Mouse (Mus musculus) embryonic facial prominence, embryonic 12.5 days (tissue): ENCODE data around the gene Fbn1. TPM values are rescaled to one million over a fixed set of nuclear protein-coding genes. Genes with fewer than 3 reads are reported as not detected.

Source experiments
- ATAC-seq: fragments of 200-750 bp; cut with Nextera tagmentation; 2 replicates; pipeline ENCODE4 v1.8.0; 2017; ENCODE audit not compliant: insufficient number of reproducible peaks, insufficient read depth, low FRiP score, low TSS enrichment
- H3K27ac ChIP-seq: fragments of 300-500 bp; sonication (generic); 2 replicates; pipeline ENCODE4 v1.5.1; 2016; ENCODE audit warnings: mild to moderate bottlenecking
- H3K27me3 ChIP-seq: fragments of 300-500 bp; sonication (generic); 2 replicates; pipeline ENCODE4 v1.6.1; 2016; ENCODE audit warnings: mild to moderate bottlenecking, moderate library complexity
- H3K36me3 ChIP-seq: fragments of 300-500 bp; sonication (generic); 2 replicates; pipeline ENCODE4 v1.6.1; 2016; ENCODE audit warnings: mild to moderate bottlenecking
- H3K4me1 ChIP-seq: fragments of 300-500 bp; sonication (generic); 2 replicates; pipeline ENCODE4 v1.6.1; 2016
- H3K4me2 ChIP-seq: fragments of 300-500 bp; sonication (generic); replicated peaks from 2 replicates; pipeline ENCODE4 v1.6.1; 2016; ENCODE audit warnings: mild to moderate bottlenecking, moderate library complexity
- H3K4me3 ChIP-seq: fragments of 300-500 bp; sonication (generic); 2 replicates; pipeline ENCODE4 v1.5.1; 2016; ENCODE audit warnings: mild to moderate bottlenecking
- H3K9ac ChIP-seq: fragments of 300-500 bp; sonication (generic); 2 replicates; pipeline ENCODE4 v1.6.1; 2016; ENCODE audit warnings: mild to moderate bottlenecking, moderate library complexity
- H3K9me3 ChIP-seq: fragments of 300-500 bp; sonication (generic); 2 replicates; pipeline ENCODE4 v1.6.1; 2016; ENCODE audit warnings: mild to moderate bottlenecking, moderate library complexity
- WGBS: fragments of 180-500 bp; shearing (Covaris S2); methylation state at CpG from one replicate; pipeline ENCODE4 v1.1.7; 2016; 5-methylcytosine and 5-hydroxymethylcytosine counted together
- polyA plus RNA-seq: library from polyadenylated mRNA; unstranded; fragments of >200 nt; fragmentation: Nextera tagmentation; extraction: Ambion mirVana; gene quantifications from 2 replicates; pipeline ENCODE4 v1.2.1, GENCODE M21; 2016

Fbn1 gene
- polyA plus RNA-seq, 1 experiment from 2014 or later = 27.1 TPM

- H3K4me2 ChIP-seq = no peak overlapping the region
- no peaks in the 10 kb centered on the region for H3K4me1 ChIP-seq
- no peaks in the 10 kb centered on the region for H3K9me3 ChIP-seq
- WGBS = 88% methylated on average over 5 of the region's 5 CpGs
- ATAC-seq = no peak
- H3K27ac ChIP-seq = no peak overlapping the region
- H3K36me3 ChIP-seq = peaks cover 36% of the 10 kb centered on the region
- H3K4me3 ChIP-seq = no peak overlapping the region
- no peaks in the 10 kb centered on the region for H3K27me3 ChIP-seq
- H3K9ac ChIP-seq = no peak overlapping the region
Measured at GRCm38 (mm10) chr2:125356068-125356467, 151.7 kb downstream of the Fbn1 start.

- Histone ChIP-seq H3K4me1 (no peaks in the 10 kb centered on the region), H3K27me3 (no peaks in the 10 kb centered on the region), H3K36me3 (peaks cover 39% of the 10 kb centered on the region), H3K4me2 (no peak overlapping the region), H3K9me3 (no peaks in the 10 kb centered on the region), H3K27ac (no peak overlapping the region), H3K9ac (no peak overlapping the region), H3K4me3 (no peak overlapping the region)
- no peak for ATAC-seq
- 57% methylated on average over 11 of the region's 11 CpGs for WGBS
Measured at GRCm38 (mm10) chr2:125355216-125355971, 152.4 kb downstream of the Fbn1 start.

- ATAC-seq = no peak
- H3K9ac ChIP-seq = no peak overlapping the region
- H3K4me2 ChIP-seq = no peak overlapping the region
- no peaks in the 10 kb centered on the region for H3K9me3 ChIP-seq
- no peak overlapping the region for H3K27ac ChIP-seq
- H3K27me3 ChIP-seq = no peaks in the 10 kb centered on the region
- peaks cover 42% of the 10 kb centered on the region for H3K36me3 ChIP-seq
- H3K4me1 ChIP-seq = no peaks in the 10 kb centered on the region
- no peak overlapping the region for H3K4me3 ChIP-seq
- WGBS = 83% methylated on average over 11 of the region's 11 CpGs
Measured at GRCm38 (mm10) chr2:125354587-125354986, 153.2 kb downstream of the Fbn1 start.

GRCm38 (mm10) chr2:125349144-125349543, 158.6 kb downstream of the Fbn1 start:
- Histone ChIP-seq H3K36me3 (peaks cover 51% of the 10 kb centered on the region), H3K4me2 (no peak overlapping the region), H3K4me3 (no peak overlapping the region), H3K9me3 (no peaks in the 10 kb centered on the region), H3K27ac (no peak overlapping the region), H3K4me1 (no peaks in the 10 kb centered on the region), H3K9ac (no peak overlapping the region), H3K27me3 (no peaks in the 10 kb centered on the region)
- no peak for ATAC-seq
- WGBS = 88% methylated on average over 5 of the region's 5 CpGs

- WGBS = 90% methylated on average over 21 of the region's 21 CpGs
- ATAC-seq = no peak
- Histone ChIP-seq H3K9me3 (no peaks in the 10 kb centered on the region), H3K4me2 (no peak overlapping the region), H3K36me3 (peaks cover 74% of the 10 kb centered on the region), H3K9ac (no peak overlapping the region), H3K4me3 (no peak overlapping the region), H3K27ac (no peak overlapping the region), H3K4me1 (no peaks in the 10 kb centered on the region), H3K27me3 (no peaks in the 10 kb centered on the region)
Measured at GRCm38 (mm10) chr2:125342181-125342950, 165.4 kb downstream of the Fbn1 start.

- ATAC-seq = no peak
- Histone ChIP-seq H3K27me3 (no peaks in the 10 kb centered on the region), H3K27ac (no peak overlapping the region), H3K36me3 (peaks cover 86% of the 10 kb centered on the region), H3K9me3 (no peaks in the 10 kb centered on the region), H3K4me2 (no peak overlapping the region), H3K9ac (no peak overlapping the region), H3K4me3 (no peak overlapping the region), H3K4me1 (no peaks in the 10 kb centered on the region)
- WGBS = 89% methylated on average over 5 of the region's 5 CpGs
Measured at GRCm38 (mm10) chr2:125340381-125340780, 167.4 kb downstream of the Fbn1 start.

- Histone ChIP-seq H3K36me3 (peaks cover 65% of the 10 kb centered on the region), H3K9ac (no peak overlapping the region), H3K9me3 (no peaks in the 10 kb centered on the region), H3K4me3 (no peak overlapping the region), H3K4me1 (no peaks in the 10 kb centered on the region), H3K27ac (no peak overlapping the region), H3K4me2 (no peak overlapping the region), H3K27me3 (no peaks in the 10 kb centered on the region)
- no peak for ATAC-seq
- WGBS = 91% methylated on average over 3 of the region's 3 CpGs
Measured at GRCm38 (mm10) chr2:125337239-125337638, 170.6 kb downstream of the Fbn1 start.

- Histone ChIP-seq H3K27ac (no peak overlapping the region), H3K9me3 (no peaks in the 10 kb centered on the region), H3K27me3 (no peaks in the 10 kb centered on the region), H3K36me3 (peaks cover 53% of the 10 kb centered on the region), H3K9ac (no peak overlapping the region), H3K4me2 (no peak overlapping the region), H3K4me1 (no peaks in the 10 kb centered on the region), H3K4me3 (no peak overlapping the region)
- ATAC-seq = no peak
- WGBS = 94% methylated on average over 11 of the region's 11 CpGs
Measured at GRCm38 (mm10) chr2:125335206-125335605, 172.6 kb downstream of the Fbn1 start.

- Histone ChIP-seq H3K9ac (no peak overlapping the region), H3K27ac (no peak overlapping the region), H3K36me3 (peaks cover 49% of the 10 kb centered on the region), H3K27me3 (no peaks in the 10 kb centered on the region), H3K4me2 (no peak overlapping the region), H3K4me3 (no peak overlapping the region), H3K9me3 (no peaks in the 10 kb centered on the region), H3K4me1 (no peaks in the 10 kb centered on the region)
- no peak for ATAC-seq
- WGBS = 81% methylated on average over 4 of the region's 4 CpGs
Measured at GRCm38 (mm10) chr2:125334163-125334562, 173.6 kb downstream of the Fbn1 start.

- H3K9ac ChIP-seq = no peak overlapping the region
- no peaks in the 10 kb centered on the region for H3K9me3 ChIP-seq
- no peaks in the 10 kb centered on the region for H3K4me1 ChIP-seq
- no peaks in the 10 kb centered on the region for H3K27me3 ChIP-seq
- 89% methylated on average over 7 of the region's 7 CpGs for WGBS
- H3K4me2 ChIP-seq = no peak overlapping the region
- no peak overlapping the region for H3K27ac ChIP-seq
- no peak for ATAC-seq
- H3K4me3 ChIP-seq = no peak overlapping the region
- H3K36me3 ChIP-seq = peaks cover 43% of the 10 kb centered on the region
Measured at GRCm38 (mm10) chr2:125331581-125331980, 176.2 kb downstream of the Fbn1 start.

- Histone ChIP-seq H3K27me3 (no peaks in the 10 kb centered on the region), H3K4me2 (no peak overlapping the region), H3K9me3 (no peaks in the 10 kb centered on the region), H3K9ac (no peak overlapping the region), H3K4me1 (no peaks in the 10 kb centered on the region), H3K36me3 (peaks cover 33% of the 10 kb centered on the region), H3K4me3 (no peak overlapping the region), H3K27ac (no peak overlapping the region)
- ATAC-seq = no peak
- WGBS = 92% methylated on average over 10 of the region's 10 CpGs
Measured at GRCm38 (mm10) chr2:125330506-125330905, 177.3 kb downstream of the Fbn1 start.
